Mouse (Mus musculus): ENCODE results near the gene Psmd14. TPM values are rescaled to one million over a fixed set of nuclear protein-coding genes. Genes with fewer than 3 reads are reported as not detected.
A peak's percentile ranks its signal among the peaks of the same experiment; 100 is the strongest.

Gene Psmd14
- polyA plus RNA-seq (2015; fragmentation: Nextera tagmentation; extraction: Ambion mirVana): 184 and 190 TPM in 2 replicates

- peak; percentile 95 for ATAC-seq (ENCODE audit: low FRiP score, low read depth)
- no peaks in the 10 kb centered on the region for H3K27me3 ChIP-seq
- 6% methylated on average over 47 of the region's 52 CpGs for WGBS
Measured at GRCm38 (mm10) chr2:61711108-61712040, at the start of gene Psmd14. Gene Psmd14, plus strand, starts transcription at chr2:61711694.

DNA sequence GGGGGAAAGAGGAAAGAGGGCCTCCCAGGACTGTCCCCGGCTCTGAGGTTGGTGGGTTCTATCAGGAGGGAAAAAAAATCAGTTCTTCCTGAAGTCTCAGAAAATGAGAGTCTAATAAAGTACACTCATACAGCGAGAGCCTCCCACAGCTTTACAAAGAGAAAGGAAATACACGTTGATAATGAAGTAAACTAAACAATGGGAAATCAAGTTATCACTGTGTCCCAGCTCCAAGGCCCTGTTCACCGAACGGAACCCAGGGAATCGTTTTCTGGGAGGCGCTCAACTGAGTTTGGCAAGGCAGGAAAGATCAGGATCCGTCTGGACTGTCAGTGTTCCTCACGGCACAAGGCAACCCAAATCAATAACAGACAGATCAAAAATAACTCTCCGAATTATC is 48.7 kb upstream of the Psmd14 start:
- 85% methylated on average over 10 of the region's 10 CpGs for WGBS
- Histone ChIP-seq H3K4me2 (replicated peaks) (no peak overlapping the region), H3K9me3 (no peaks in the 10 kb centered on the region), H3K9ac (no peak overlapping the region), H3K27me3 (0 out of 2 replicates have a peak, but pooled peaks cover 6% of the 10 kb centered on the region), H3K36me3 (no peaks in the 10 kb centered on the region), H3K4me1 (no peaks in the 10 kb centered on the region), H3K27ac (no peak overlapping the region), H3K4me3 (no peak overlapping the region)
- no peak for ATAC-seq (ENCODE audit: low FRiP score, low read depth)

More at GRCm38 (mm10) chr2:61711108-61712040, at the start of gene Psmd14:
- Histone ChIP-seq H3K4me2 (replicated peaks) (peak within 1 kb of the TSS; percentile 77), H3K36me3 (no peaks in the 10 kb centered on the region), H3K4me1 (peaks cover 10% of the 10 kb centered on the region), H3K27ac (peak within 1 kb of the TSS; percentile 79), H3K9ac (peak within 1 kb of the TSS; percentile 87), H3K4me3 (peak within 1 kb of the TSS; percentile 82), H3K9me3 (no peaks in the 10 kb centered on the region)

DNA sequence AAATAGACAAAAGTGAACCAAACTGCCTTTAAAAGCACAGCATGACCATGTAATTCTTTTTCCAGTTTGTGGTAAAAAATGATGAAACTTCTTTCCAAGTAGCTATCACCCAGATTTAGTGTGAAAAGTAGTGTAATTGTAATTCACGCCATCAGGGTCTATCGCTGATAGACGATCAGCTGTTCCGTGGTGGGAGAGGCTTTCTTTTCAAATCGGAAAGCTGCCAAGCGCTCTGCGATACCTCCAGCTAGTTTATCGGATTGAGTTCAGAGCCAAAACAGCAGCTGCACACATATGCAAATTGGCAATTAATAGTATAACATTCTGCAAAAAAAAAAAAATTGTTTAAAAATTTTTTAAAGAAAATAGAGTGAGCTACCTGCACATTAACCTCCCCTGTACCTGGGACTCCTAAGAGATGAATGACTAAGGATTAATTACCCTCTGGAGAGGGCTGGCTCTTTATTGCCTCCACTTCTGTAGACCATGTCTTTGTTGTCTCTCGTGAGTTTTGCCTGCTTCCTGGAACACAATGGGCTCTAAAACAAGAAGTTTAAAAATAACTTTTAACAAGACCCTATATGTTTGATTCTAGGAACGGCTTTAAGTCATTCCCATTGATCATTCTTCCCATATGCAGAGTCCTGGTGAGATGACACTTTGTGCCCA is 47.8 kb upstream of the Psmd14 start:
- Histone ChIP-seq H3K4me2 (replicated peaks) (no peak overlapping the region), H3K4me3 (no peak overlapping the region), H3K36me3 (no peaks in the 10 kb centered on the region), H3K4me1 (no peaks in the 10 kb centered on the region), H3K9me3 (no peaks in the 10 kb centered on the region), H3K27ac (no peak overlapping the region), H3K27me3 (no peaks in the 10 kb centered on the region), H3K9ac (no peak overlapping the region)
- 73% methylated on average over 10 of the region's 10 CpGs for WGBS
- no peak for ATAC-seq (ENCODE audit: low FRiP score, low read depth)

DNA sequence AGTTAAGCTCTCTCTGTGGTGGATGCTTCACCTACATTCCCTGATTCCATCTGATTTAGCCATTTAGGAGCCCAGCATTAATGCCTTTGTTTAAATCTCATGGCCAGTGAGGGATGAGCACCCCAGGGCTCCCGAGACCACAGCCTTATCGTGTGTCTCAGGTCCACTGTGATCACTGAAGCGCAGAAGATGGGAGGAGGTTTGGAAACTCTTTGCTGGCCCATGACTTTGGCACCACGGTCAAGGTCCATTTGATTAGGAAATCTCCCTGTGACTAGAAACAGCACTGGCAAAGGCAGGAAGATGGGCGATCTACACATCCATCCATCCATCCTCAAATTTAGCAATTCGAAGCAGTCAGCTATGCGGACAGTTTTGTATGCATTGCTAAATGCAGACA is 44.1 kb upstream of the Psmd14 start:
- H3K4me1 ChIP-seq: no peaks in the 10 kb centered on the region
- ATAC-seq (ENCODE audit: low FRiP score, low read depth): no peak
- WGBS: 91% methylated on average over 7 of the region's 7 CpGs
- H3K4me3 ChIP-seq: no peak overlapping the region
- no peak overlapping the region for H3K9ac ChIP-seq
- H3K36me3 ChIP-seq: no peaks in the 10 kb centered on the region
- no peaks in the 10 kb centered on the region for H3K27me3 ChIP-seq
- H3K4me2 ChIP-seq (replicated peaks): no peak overlapping the region
- no peak overlapping the region for H3K27ac ChIP-seq
- H3K9me3 ChIP-seq: no peaks in the 10 kb centered on the region

GRCm38 (mm10) chr2:61668260-61668659 is 43.2 kb upstream of the Psmd14 start:
- Histone ChIP-seq H3K27ac (no peak overlapping the region), H3K4me2 (replicated peaks) (no peak overlapping the region), H3K36me3 (no peaks in the 10 kb centered on the region), H3K27me3 (no peaks in the 10 kb centered on the region), H3K9me3 (no peaks in the 10 kb centered on the region), H3K4me3 (no peak overlapping the region), H3K4me1 (no peaks in the 10 kb centered on the region), H3K9ac (no peak overlapping the region)
- 27% methylated on average over 4 of the region's 4 CpGs for WGBS
- ATAC-seq (ENCODE audit: low FRiP score, low read depth): no peak

GRCm38 (mm10) chr2:61674555-61674954 is 36.9 kb upstream of the Psmd14 start:
- no peaks in the 10 kb centered on the region for H3K9me3 ChIP-seq
- no peak overlapping the region for H3K27ac ChIP-seq
- no peaks in the 10 kb centered on the region for H3K4me1 ChIP-seq
- no peak for ATAC-seq (ENCODE audit: low FRiP score, low read depth)
- 83% methylated on average over 3 of the region's 3 CpGs for WGBS
- no peaks in the 10 kb centered on the region for H3K27me3 ChIP-seq
- H3K9ac ChIP-seq: no peak overlapping the region
- no peaks in the 10 kb centered on the region for H3K36me3 ChIP-seq
- no peak overlapping the region for H3K4me2 ChIP-seq (replicated peaks)
- no peak overlapping the region for H3K4me3 ChIP-seq

DNA sequence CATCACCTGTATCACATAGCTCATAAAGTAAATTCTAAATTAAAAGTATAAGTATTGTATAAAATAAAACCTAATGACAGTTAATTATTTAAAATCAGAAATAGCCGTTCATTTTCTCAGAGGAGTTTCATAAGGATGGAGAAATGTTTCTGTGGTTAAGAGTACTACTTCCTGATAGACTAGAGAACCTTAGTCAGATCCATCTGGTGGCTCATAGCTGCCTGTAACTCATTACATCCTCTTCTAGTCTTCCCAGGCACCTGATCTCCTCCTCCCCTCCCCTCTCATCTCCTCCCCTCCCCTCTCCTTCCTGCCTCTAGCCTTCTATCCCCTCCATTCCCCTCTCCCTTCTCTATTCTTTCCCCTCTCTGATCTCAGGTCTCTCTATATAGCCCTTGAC is 29.9 kb upstream of the Psmd14 start:
- no peaks in the 10 kb centered on the region for H3K4me1 ChIP-seq
- no peaks in the 10 kb centered on the region for H3K9me3 ChIP-seq
- no peak for ATAC-seq (ENCODE audit: low FRiP score, low read depth)
- H3K9ac ChIP-seq: no peak overlapping the region
- no peaks in the 10 kb centered on the region for H3K36me3 ChIP-seq
- no peak overlapping the region for H3K27ac ChIP-seq
- no peak overlapping the region for H3K4me2 ChIP-seq (replicated peaks)
- no peaks in the 10 kb centered on the region for H3K27me3 ChIP-seq
- 82% methylated on average over 1 of the region's 1 CpGs for WGBS
- H3K4me3 ChIP-seq: no peak overlapping the region

GRCm38 (mm10) chr2:61686533-61686932 is 25.0 kb upstream of the Psmd14 start:
- H3K4me2 ChIP-seq (replicated peaks): no peak overlapping the region
- H3K9ac ChIP-seq: no peak overlapping the region
- no peak overlapping the region for H3K4me3 ChIP-seq
- H3K9me3 ChIP-seq: no peaks in the 10 kb centered on the region
- H3K4me1 ChIP-seq: no peaks in the 10 kb centered on the region
- 59% methylated on average over 1 of the region's 1 CpGs for WGBS
- H3K27me3 ChIP-seq: no peaks in the 10 kb centered on the region
- H3K27ac ChIP-seq: no peak overlapping the region
- no peak for ATAC-seq (ENCODE audit: low FRiP score, low read depth)
- no peaks in the 10 kb centered on the region for H3K36me3 ChIP-seq

- Histone ChIP-seq H3K27me3 (no peaks in the 10 kb centered on the region), H3K4me3 (no peak overlapping the region), H3K27ac (no peak overlapping the region), H3K36me3 (no peaks in the 10 kb centered on the region), H3K4me2 (replicated peaks) (no peak overlapping the region), H3K9ac (no peak overlapping the region), H3K9me3 (no peaks in the 10 kb centered on the region), H3K4me1 (no peaks in the 10 kb centered on the region)
- 84% methylated on average over 3 of the region's 3 CpGs for WGBS
- no peak for ATAC-seq (ENCODE audit: low FRiP score, low read depth)
Measured at GRCm38 (mm10) chr2:61689086-61689485, 22.4 kb upstream of the Psmd14 start.

GRCm38 (mm10) chr2:61709570-61709969 is 1.9 kb upstream of the Psmd14 start:
- Histone ChIP-seq H3K4me2 (replicated peaks) (no peak overlapping the region), H3K27ac (no peak overlapping the region), H3K4me1 (peaks cover 10% of the 10 kb centered on the region), H3K9ac (no peak overlapping the region), H3K36me3 (no peaks in the 10 kb centered on the region), H3K4me3 (no peak overlapping the region), H3K9me3 (no peaks in the 10 kb centered on the region), H3K27me3 (no peaks in the 10 kb centered on the region)
- ATAC-seq (ENCODE audit: low FRiP score, low read depth): no peak
- WGBS: 94% methylated on average over 3 of the region's 3 CpGs

- no peak for ATAC-seq (ENCODE audit: low FRiP score, low read depth)
- 43% methylated on average over 3 of the region's 3 CpGs for WGBS
- Histone ChIP-seq H3K4me1 (peaks cover 10% of the 10 kb centered on the region), H3K4me2 (replicated peaks) (peak overlapping the region; percentile 77), H3K9ac (peak overlapping the region; percentile 87), H3K27me3 (no peaks in the 10 kb centered on the region), H3K27ac (no peak overlapping the region), H3K9me3 (no peaks in the 10 kb centered on the region), H3K36me3 (no peaks in the 10 kb centered on the region), H3K4me3 (peak overlapping the region; percentile 82)
Measured at GRCm38 (mm10) chr2:61712526-61712925, 1.0 kb downstream of the Psmd14 start.

GRCm38 (mm10) chr2:61722401-61722982 is 11.0 kb downstream of the Psmd14 start:
- Histone ChIP-seq H3K27me3 (no peaks in the 10 kb centered on the region), H3K36me3 (peaks cover 9% of the 10 kb centered on the region), H3K4me3 (no peak overlapping the region), H3K9ac (no peak overlapping the region), H3K27ac (no peak overlapping the region), H3K4me2 (replicated peaks) (no peak overlapping the region), H3K9me3 (no peaks in the 10 kb centered on the region), H3K4me1 (no peaks in the 10 kb centered on the region)
- ATAC-seq (ENCODE audit: low FRiP score, low read depth): no peak
- WGBS: 66% methylated on average over 4 of the region's 4 CpGs

Data from limb, embryonic 13.5 days (tissue).